Mouse (Mus musculus) stomach, embryonic 14.5 days (tissue): ENCODE measurements at regions not wholly inside any gene's neighbourhood (a gene's known extent, or its start where the extent isn't known, plus 50 kb on each side); places are given as distances from the start of the nearest gene placed in this dataset.

Source experiments
- ATAC-seq: fragments of 200-750 bp; cut with Nextera tagmentation; 2 replicates; pipeline ENCODE4 v1.8.0; 2017; ENCODE audit warnings: low read depth, moderate TSS enrichment; ENCODE audit not compliant: insufficient number of reproducible peaks, insufficient read depth, low FRiP score
- H3K27ac ChIP-seq: fragments of 300-500 bp; sonication (generic); 2 replicates; pipeline ENCODE4 v1.5.1; 2014; ENCODE audit warnings: mild to moderate bottlenecking, low read length, moderate library complexity, mixed read lengths
- H3K27me3 ChIP-seq: fragments of 300-500 bp; sonication (generic); 2 replicates; pipeline ENCODE4 v1.6.1; 2014; ENCODE audit warnings: low read length, control low read depth, mixed read lengths; ENCODE audit not compliant: control insufficient read depth, insufficient read depth
- H3K36me3 ChIP-seq: fragments of 300-500 bp; sonication (generic); 2 replicates; pipeline ENCODE4 v1.6.1; 2014; ENCODE audit warnings: mild to moderate bottlenecking, control low read depth, low read length, moderate library complexity, mixed read lengths; ENCODE audit not compliant: control insufficient read depth, insufficient read depth
- H3K4me1 ChIP-seq: fragments of 300-500 bp; sonication (generic); 2 replicates; pipeline ENCODE4 v1.6.1; 2014; ENCODE audit warnings: low read length, control low read depth, mixed read lengths; ENCODE audit not compliant: control insufficient read depth, insufficient read depth
- H3K4me2 ChIP-seq: fragments of 300-500 bp; sonication (generic); replicated peaks from 2 replicates; pipeline ENCODE4 v1.6.1; 2014; ENCODE audit warnings: low read depth, low read length, control low read depth
- H3K4me3 ChIP-seq: fragments of 300-500 bp; sonication (generic); 2 replicates; pipeline ENCODE4 v1.5.1; 2014; ENCODE audit warnings: low read depth, low read length, control low read depth
- H3K9ac ChIP-seq: fragments of 300-500 bp; sonication (generic); replicated peaks from 2 replicates; pipeline ENCODE4 v1.6.1; 2014; ENCODE audit warnings: low read depth, mild to moderate bottlenecking, control low read depth, low read length, moderate library complexity, mixed read lengths
- H3K9me3 ChIP-seq: fragments of 300-500 bp; sonication (generic); 2 replicates; pipeline ENCODE4 v1.6.1; 2016; ENCODE audit warnings: low read depth, low read length, control low read depth; ENCODE audit not compliant: control insufficient read depth
- WGBS: fragments of 180-500 bp; shearing (Covaris S2); extraction: QIAGEN DNeasy Blood & Tissue Kit; methylation state at CpG from one replicate; pipeline ENCODE4 v1.1.7; 2014; 5-methylcytosine and 5-hydroxymethylcytosine counted together

GRCm38 (mm10) chr12:106673232-106673766 is 663.3 kb downstream of the Vrk1 start:
- Histone ChIP-seq H3K9ac (no peak overlapping the region), H3K4me3 (no peak overlapping the region), H3K4me2 (no peak overlapping the region), H3K27ac (no peak overlapping the region), H3K9me3 (no peaks in the 10 kb centered on the region), H3K4me1 (no peaks in the 10 kb centered on the region), H3K36me3 (no peaks in the 10 kb centered on the region), H3K27me3 (no peaks in the 10 kb centered on the region)
- 18% methylated on average over 13 of the region's 13 CpGs for WGBS
- ATAC-seq = no peak

- WGBS = 90% methylated on average over 1 of the region's 1 CpGs
- Histone ChIP-seq H3K9ac (no peak overlapping the region), H3K9me3 (no peaks in the 10 kb centered on the region), H3K27me3 (no peaks in the 10 kb centered on the region), H3K27ac (no peak overlapping the region), H3K4me3 (no peak overlapping the region), H3K4me2 (no peak overlapping the region), H3K36me3 (no peaks in the 10 kb centered on the region), H3K4me1 (no peaks in the 10 kb centered on the region)
- no peak for ATAC-seq
Measured at GRCm38 (mm10) chr12:106674741-106675140, 664.7 kb downstream of the Vrk1 start.

GRCm38 (mm10) chr12:106676136-106676535 is 666.1 kb downstream of the Vrk1 start:
- Histone ChIP-seq H3K4me1 (no peaks in the 10 kb centered on the region), H3K4me3 (no peak overlapping the region), H3K9me3 (no peaks in the 10 kb centered on the region), H3K27me3 (no peaks in the 10 kb centered on the region), H3K36me3 (no peaks in the 10 kb centered on the region), H3K9ac (no peak overlapping the region), H3K27ac (no peak overlapping the region), H3K4me2 (no peak overlapping the region)
- no peak for ATAC-seq
- WGBS = 93% methylated on average over 3 of the region's 3 CpGs

- Histone ChIP-seq H3K4me3 (no peak overlapping the region), H3K9me3 (no peaks in the 10 kb centered on the region), H3K36me3 (no peaks in the 10 kb centered on the region), H3K9ac (no peak overlapping the region), H3K27ac (no peak overlapping the region), H3K4me1 (no peaks in the 10 kb centered on the region), H3K4me2 (no peak overlapping the region), H3K27me3 (no peaks in the 10 kb centered on the region)
- no peak for ATAC-seq
- 53% methylated on average over 7 of the region's 7 CpGs for WGBS
Measured at GRCm38 (mm10) chr12:106676566-106676965, 666.5 kb downstream of the Vrk1 start.

GRCm38 (mm10) chr12:106685986-106686385 is 676.0 kb downstream of the Vrk1 start:
- Histone ChIP-seq H3K27me3 (no peaks in the 10 kb centered on the region), H3K9ac (no peak overlapping the region), H3K36me3 (no peaks in the 10 kb centered on the region), H3K27ac (no peak overlapping the region), H3K4me1 (no peaks in the 10 kb centered on the region), H3K4me2 (no peak overlapping the region), H3K4me3 (no peak overlapping the region), H3K9me3 (no peaks in the 10 kb centered on the region)
- ATAC-seq = no peak
- WGBS = 79% methylated on average over 5 of the region's 5 CpGs

GRCm38 (mm10) chr12:106687751-106688150 is 677.7 kb downstream of the Vrk1 start:
- H3K27ac ChIP-seq = no peak overlapping the region
- ATAC-seq = no peak
- H3K9ac ChIP-seq = no peak overlapping the region
- H3K27me3 ChIP-seq = no peaks in the 10 kb centered on the region
- H3K4me3 ChIP-seq = no peak overlapping the region
- no peaks in the 10 kb centered on the region for H3K36me3 ChIP-seq
- H3K4me2 ChIP-seq = no peak overlapping the region
- 18% methylated on average over 12 of the region's 12 CpGs for WGBS
- no peaks in the 10 kb centered on the region for H3K9me3 ChIP-seq
- no peaks in the 10 kb centered on the region for H3K4me1 ChIP-seq

GRCm38 (mm10) chr12:106688156-106688740 is 678.2 kb downstream of the Vrk1 start:
- 74% methylated on average over 17 of the region's 17 CpGs for WGBS
- no peaks in the 10 kb centered on the region for H3K9me3 ChIP-seq

GRCm38 (mm10) chr12:106702958-106703357 is 692.9 kb downstream of the Vrk1 start:
- Histone ChIP-seq H3K4me2 (no peak overlapping the region), H3K27me3 (no peaks in the 10 kb centered on the region), H3K4me3 (no peak overlapping the region), H3K9me3 (no peaks in the 10 kb centered on the region), H3K4me1 (no peaks in the 10 kb centered on the region), H3K9ac (no peak overlapping the region), H3K27ac (no peak overlapping the region), H3K36me3 (no peaks in the 10 kb centered on the region)
- WGBS = 89% methylated on average over 5 of the region's 5 CpGs
- no peak for ATAC-seq

More at GRCm38 (mm10) chr12:106688156-106688740, 678.2 kb downstream of the Vrk1 start:
- H3K27me3 ChIP-seq = no peaks in the 10 kb centered on the region
- no peak overlapping the region for H3K4me2 ChIP-seq
- no peak for ATAC-seq
- H3K36me3 ChIP-seq = no peaks in the 10 kb centered on the region
- no peaks in the 10 kb centered on the region for H3K4me1 ChIP-seq
- no peak overlapping the region for H3K4me3 ChIP-seq
- H3K27ac ChIP-seq = no peak overlapping the region
- H3K9ac ChIP-seq = no peak overlapping the region
